In the genomic region with DNA sequence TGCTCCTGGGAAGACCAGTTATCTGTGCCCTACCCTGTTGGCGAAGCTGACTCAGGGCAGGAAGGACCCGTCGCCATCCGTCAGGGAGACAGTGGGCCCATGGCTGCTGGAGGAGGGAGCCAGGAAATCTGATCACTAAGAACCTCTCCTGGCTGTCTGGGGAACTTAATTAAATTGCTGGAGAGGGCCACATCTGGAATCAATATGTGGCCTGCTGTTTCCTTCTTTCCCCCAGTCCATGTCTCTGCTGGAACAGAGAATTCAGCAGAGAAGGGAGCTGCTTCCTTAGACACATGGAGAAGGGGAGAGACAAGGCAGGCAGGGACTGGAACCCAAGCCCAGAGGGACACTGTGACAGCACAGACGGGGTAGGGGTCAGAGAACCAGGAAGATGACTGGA, we compare ENCODE assay signal across 12 mouse cellular contexts. TPM values are rescaled to one million over a fixed set of nuclear protein-coding genes. Genes with fewer than 3 reads are reported as not detected.
DNase-seq lines count a peak whose midpoint lies in the region; ATAC-seq and TF ChIP-seq lines count a peak whose summit lies in the region.
"Had no signal": no experiment of that assay in that cellular context is flagged by ENCODE, and none has a peak within 500 bp of the region (broad histone marks: within the 10 kb centered on the region; RNA-seq: fewer than 3 reads in every experiment).

No protein-coding gene starts in this region.

- peaks cover 55% of the 10 kb centered on the region for H3K4me1 ChIP-seq in heart, embryonic 10.5 days
- no peaks in the 10 kb centered on the region for H3K4me1 ChIP-seq in heart, adult 2 months (ENCODE audit: control insufficient read depth, insufficient read depth, low read length)
- peaks cover 14% of the 10 kb centered on the region; the same call in 1 of the 2 replicates for H3K4me1 ChIP-seq in kidney, postnatal 0 days (replicated peaks; ENCODE audit: insufficient read depth, low read length)
- peaks cover 54% of the 10 kb centered on the region for H3K4me1 ChIP-seq in embryonic facial prominence, embryonic 15.5 days
- peaks cover 16% of the 10 kb centered on the region for H3K4me1 ChIP-seq in forebrain, embryonic 13.5 days

- no peak overlapping the region for H3K4me3 ChIP-seq in heart, embryonic 10.5 days
- H3K4me3 ChIP-seq in heart, adult 2 months: no peak overlapping the region
- H3K4me3 ChIP-seq in kidney, postnatal 0 days (replicated peaks; ENCODE audit: low read depth, low read length): no peak overlapping the region
- no peak overlapping the region for H3K4me3 ChIP-seq in embryonic facial prominence, embryonic 15.5 days (replicated peaks)
- no peak overlapping the region for H3K4me3 ChIP-seq in forebrain, embryonic 13.5 days
- H3K4me3 ChIP-seq: midbrain, embryonic 15.5 days had no signal

- no peaks in the 10 kb centered on the region for H3K9me3 ChIP-seq in heart, embryonic 10.5 days
- no peaks in the 10 kb centered on the region for H3K9me3 ChIP-seq in kidney, postnatal 0 days (replicated peaks; ENCODE audit: low read length)
- H3K9me3 ChIP-seq in embryonic facial prominence, embryonic 15.5 days (replicated peaks): no peaks in the 10 kb centered on the region
- no peaks in the 10 kb centered on the region for H3K9me3 ChIP-seq in forebrain, embryonic 13.5 days (replicated peaks)
- H3K9me3 ChIP-seq: midbrain, embryonic 15.5 days had no signal

- TF ChIP-seq POLR2A in heart, adult 2 months (IDR thresholded peaks at IDR 0.05; ENCODE audit: insufficient read depth, low read depth, low read length): no peak

- no peak overlapping the region for H3K9ac ChIP-seq in heart, adult 2 months (ENCODE audit: low read depth, low read length)
- H3K9ac ChIP-seq in kidney, postnatal 0 days (ENCODE audit: low read depth, low read length): no peak overlapping the region
- 0 out of 2 replicates have a peak overlapping the region, but pooled peaks have one; percentile 12 for H3K9ac ChIP-seq in embryonic facial prominence, embryonic 15.5 days
- no peak overlapping the region for H3K9ac ChIP-seq in forebrain, embryonic 13.5 days
- H3K9ac ChIP-seq: midbrain, embryonic 15.5 days had no signal

- TF ChIP-seq EP300 in heart, adult 2 months (IDR thresholded peaks at IDR 0.05; ENCODE audit: insufficient read depth, low read depth, low read length): no peak

- peak overlapping the region; percentile 83 for H3K27ac ChIP-seq in heart, embryonic 10.5 days
- no peak overlapping the region; the same call in 1 of the 2 replicates for H3K27ac ChIP-seq in heart, adult 2 months
- no peak overlapping the region for H3K27ac ChIP-seq in kidney, postnatal 0 days
- H3K27ac ChIP-seq in embryonic facial prominence, embryonic 15.5 days (replicated peaks): peak overlapping the region; percentile 96
- no peak overlapping the region for H3K27ac ChIP-seq in forebrain, embryonic 13.5 days
- H3K27ac ChIP-seq: midbrain, embryonic 15.5 days had no signal

- intact Hi-C loops in heart, adult 2 months (cut with DNase I): no loop called here

- WGBS in heart, embryonic 10.5 days: 35% methylated on average over 5 of the region's 5 CpGs
- WGBS in heart, adult 2 months: 54% methylated on average over 5 of the region's 5 CpGs
- WGBS in kidney, postnatal 0 days: 38% methylated on average over 5 of the region's 5 CpGs
- 13% methylated on average over 5 of the region's 5 CpGs for WGBS in embryonic facial prominence, embryonic 15.5 days
- WGBS in forebrain, embryonic 13.5 days: 76% methylated on average over 5 of the region's 5 CpGs

- H3K36me3 ChIP-seq in heart, embryonic 10.5 days: no peaks in the 10 kb centered on the region
- H3K36me3 ChIP-seq in heart, adult 2 months (ENCODE audit: control insufficient read depth, insufficient read depth, low read length): no peaks in the 10 kb centered on the region
- no peaks in the 10 kb centered on the region for H3K36me3 ChIP-seq in kidney, postnatal 0 days (ENCODE audit: insufficient read depth, low read length)
- H3K36me3 ChIP-seq in embryonic facial prominence, embryonic 15.5 days: no peaks in the 10 kb centered on the region
- no peaks in the 10 kb centered on the region for H3K36me3 ChIP-seq in forebrain, embryonic 13.5 days (ENCODE audit: poor library complexity, severe bottlenecking)
- H3K36me3 ChIP-seq: midbrain, embryonic 15.5 days had no signal

- H3K4me2 ChIP-seq in kidney, postnatal 0 days (ENCODE audit: low read length): no peak overlapping the region
- peak overlapping the region; percentile 25 for H3K4me2 ChIP-seq in embryonic facial prominence, embryonic 15.5 days (replicated peaks)
- H3K4me2 ChIP-seq in forebrain, embryonic 13.5 days: no peak overlapping the region
- H3K4me2 ChIP-seq: midbrain, embryonic 15.5 days had no signal

- no peak for TF ChIP-seq CTCF in heart, adult 2 months (IDR thresholded peaks at IDR 0.05)
- TF ChIP-seq CTCF in kidney, postnatal 0 days (IDR thresholded peaks at IDR 0.05; ENCODE audit: low read depth): no peak

- DNase-seq in heart, embryonic 10.5 days (ENCODE audit: low spot score): no peak
- no peak for DNase-seq in heart, adult 2 months
- peak; percentile 24 for DNase-seq in kidney, postnatal 0 days (ENCODE audit: low spot score)
- no peak for DNase-seq in kidney, postnatal 4 days
- peak; percentile 44 for DNase-seq in skeletal muscle tissue, adult 2 months (ENCODE audit: low read depth, low spot score)
- no peak for DNase-seq in urinary bladder, adult 2 months (ENCODE audit: low spot score)
- DNase-seq: cerebellum, adult 8-10 months; lung, adult 2 months; thymus, postnatal 36 days had no signal

- no peak for ATAC-seq in kidney, postnatal 0 days (replicated peaks; ENCODE audit: low FRiP score, low read depth)
- ATAC-seq in embryonic facial prominence, embryonic 15.5 days (ENCODE audit: insufficient number of reproducible peaks, low FRiP score, low TSS enrichment, low read depth): peak; percentile 68; the same call in 1 of the 2 replicates
- ATAC-seq in forebrain, embryonic 13.5 days: no peak
- ATAC-seq: midbrain, embryonic 15.5 days had no signal

- no peaks in the 10 kb centered on the region for H3K27me3 ChIP-seq in heart, embryonic 10.5 days (ENCODE audit: insufficient read depth, poor library complexity, severe bottlenecking)
- H3K27me3 ChIP-seq in heart, adult 2 months (ENCODE audit: control insufficient read depth, insufficient read depth, low read length): no peaks in the 10 kb centered on the region
- no peaks in the 10 kb centered on the region for H3K27me3 ChIP-seq in kidney, postnatal 0 days (ENCODE audit: insufficient read depth, low read length)
- no peaks in the 10 kb centered on the region for H3K27me3 ChIP-seq in embryonic facial prominence, embryonic 15.5 days
- H3K27me3 ChIP-seq in forebrain, embryonic 13.5 days: no peaks in the 10 kb centered on the region
- H3K27me3 ChIP-seq: midbrain, embryonic 15.5 days had no signal

- no peaks in the 10 kb centered on the region for H3K79me2 ChIP-seq in heart, adult 2 months (replicated peaks; ENCODE audit: control insufficient read depth, insufficient read depth, low read length)

RNA-seq across cellular contexts. Expression of gene Prrx2, which starts 1.1 kb away (rescaled TPM):
- polyA plus RNA-seq in heart, embryonic 10.5 days (2016; fragmentation: Nextera tagmentation; extraction: Ambion mirVana): 49.1 and 73.9 TPM in 2 replicates
- total RNA-seq in heart, adult 2 months (2021): under 1 TPM; 0.75 to 0.84 TPM
- 1.6 and 2.4 TPM in 2 replicates for polyA plus RNA-seq in heart, adult 2 months (2012; rRNA removed)
- polyA plus RNA-seq in kidney, postnatal 0 days (2015; fragmentation: Nextera tagmentation; extraction: Ambion mirVana): 5.8 and 6.9 TPM in 2 replicates
- polyA plus RNA-seq in embryonic facial prominence, embryonic 15.5 days (2015; fragmentation: Nextera tagmentation; extraction: Ambion mirVana): 77.3 and 88.8 TPM in 2 replicates
- polyA plus RNA-seq in urinary bladder, adult 2 months (2012; rRNA removed): 16.4 and 21.9 TPM in 2 replicates
- 1.8 and 3.0 TPM in 2 replicates for polyA plus RNA-seq in forebrain, embryonic 13.5 days (2015; fragmentation: Nextera tagmentation; extraction: Ambion mirVana)

RNA-seq across cellular contexts. Expression of gene Asb6, which starts 3.5 kb away (rescaled TPM):
- 31.3 and 40.1 TPM in 2 replicates for polyA plus RNA-seq in heart, embryonic 10.5 days (2016; fragmentation: Nextera tagmentation; extraction: Ambion mirVana)
- total RNA-seq in heart, adult 2 months (2021): 1 to 10 TPM; 7.8 to 8.1 TPM
- 12.8 and 13.6 TPM in 2 replicates for polyA plus RNA-seq in heart, adult 2 months (2012; rRNA removed)
- polyA plus RNA-seq in kidney, postnatal 0 days (2015; fragmentation: Nextera tagmentation; extraction: Ambion mirVana): 26.1 and 26.9 TPM in 2 replicates
- polyA plus RNA-seq in embryonic facial prominence, embryonic 15.5 days (2015; fragmentation: Nextera tagmentation; extraction: Ambion mirVana): 37.8 and 37.9 TPM in 2 replicates
- 26.0 and 27.0 TPM in 2 replicates for polyA plus RNA-seq in urinary bladder, adult 2 months (2012; rRNA removed)
- 39.4 and 43.4 TPM in 2 replicates for polyA plus RNA-seq in forebrain, embryonic 13.5 days (2015; fragmentation: Nextera tagmentation; extraction: Ambion mirVana)

RNA-seq across cellular contexts. Expression of gene Ntmt1, which starts 26.0 kb away (rescaled TPM):
- polyA plus RNA-seq in heart, embryonic 10.5 days (2016; fragmentation: Nextera tagmentation; extraction: Ambion mirVana): 102 and 116 TPM in 2 replicates
- total RNA-seq in heart, adult 2 months (2021): 10 to 100 TPM; 22.0 to 27.3 TPM
- polyA plus RNA-seq in heart, adult 2 months (2012; rRNA removed): 27.4 and 30.2 TPM in 2 replicates
- polyA plus RNA-seq in kidney, postnatal 0 days (2015; fragmentation: Nextera tagmentation; extraction: Ambion mirVana): 77.4 and 81.4 TPM in 2 replicates
- 85.9 and 87.0 TPM in 2 replicates for polyA plus RNA-seq in embryonic facial prominence, embryonic 15.5 days (2015; fragmentation: Nextera tagmentation; extraction: Ambion mirVana)
- polyA plus RNA-seq in urinary bladder, adult 2 months (2012; rRNA removed): 32.8 and 44.1 TPM in 2 replicates
- 120 and 127 TPM in 2 replicates for polyA plus RNA-seq in forebrain, embryonic 13.5 days (2015; fragmentation: Nextera tagmentation; extraction: Ambion mirVana)

RNA-seq across cellular contexts. Expression of gene 1700001O22Rik, which starts 30.2 kb away (rescaled TPM):
- 1.3 and 1.8 TPM in 2 replicates for polyA plus RNA-seq in heart, embryonic 10.5 days (2016; fragmentation: Nextera tagmentation; extraction: Ambion mirVana)
- total RNA-seq in heart, adult 2 months (2021): 1 to 10 TPM in 1 of 2 experiments, under 1 TPM in 1; 0.52 to 1.3 TPM
- polyA plus RNA-seq in heart, adult 2 months (2012; rRNA removed): 0.73 and 1.1 TPM in 2 replicates
- polyA plus RNA-seq in kidney, postnatal 0 days (2015; fragmentation: Nextera tagmentation; extraction: Ambion mirVana): 4.6 TPM in 2 replicates
- 2.7 and 3.7 TPM in 2 replicates for polyA plus RNA-seq in embryonic facial prominence, embryonic 15.5 days (2015; fragmentation: Nextera tagmentation; extraction: Ambion mirVana)
- 1.5 TPM in 2 replicates for polyA plus RNA-seq in urinary bladder, adult 2 months (2012; rRNA removed)
- 3.8 and 4.5 TPM in 2 replicates for polyA plus RNA-seq in forebrain, embryonic 13.5 days (2015; fragmentation: Nextera tagmentation; extraction: Ambion mirVana)

Comparison
In these comparisons a context has a peak if more than half of its experiments do, and no peak if none do; other contexts are left out.
1. DNase-seq: peak in kidney, postnatal 0 days (single experiment) and skeletal muscle tissue, adult 2 months (single experiment); none in heart, embryonic 10.5 days (single experiment), heart, adult 2 months (0 of 2), kidney, postnatal 4 days (0 of 2) and urinary bladder, adult 2 months (single experiment).
2. H3K27ac ChIP-seq: peak in heart, embryonic 10.5 days (single experiment) and embryonic facial prominence, embryonic 15.5 days (single experiment); none in heart, adult 2 months (single experiment), kidney, postnatal 0 days (single experiment) and forebrain, embryonic 13.5 days (single experiment).